Mouse (Mus musculus): ENCODE measurements at regions not wholly inside any gene's neighbourhood (a gene's known extent, or its start where the extent isn't known, plus 50 kb on each side); places are given as distances from the start of the nearest gene placed in this dataset.

DNA sequence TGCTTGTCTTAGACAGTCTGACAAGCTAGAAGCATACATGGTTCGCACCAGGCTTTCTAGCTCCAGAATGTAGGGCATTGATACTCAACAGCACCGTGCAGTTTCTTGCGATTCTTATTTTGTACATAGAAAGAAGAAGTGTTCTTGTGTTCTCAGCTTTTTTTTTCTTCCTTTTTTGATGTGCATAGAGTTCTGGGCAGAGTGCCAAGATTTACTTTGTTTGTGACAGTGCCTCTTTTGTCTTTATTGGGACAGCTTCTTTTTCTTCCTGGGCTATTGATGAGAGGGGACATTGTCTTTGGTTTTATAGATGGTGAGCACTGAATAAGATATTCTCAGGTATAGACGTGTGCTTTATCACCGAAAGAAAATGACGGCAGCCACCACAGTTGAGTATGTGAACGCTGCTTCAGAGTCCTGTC, 945.0 kb downstream of the Stpg2 start:
- in situ Hi-C loops (cut with MboI; ENCODE audit: unreplicated experiment in 2 of 2), result no loop called here

DNA sequence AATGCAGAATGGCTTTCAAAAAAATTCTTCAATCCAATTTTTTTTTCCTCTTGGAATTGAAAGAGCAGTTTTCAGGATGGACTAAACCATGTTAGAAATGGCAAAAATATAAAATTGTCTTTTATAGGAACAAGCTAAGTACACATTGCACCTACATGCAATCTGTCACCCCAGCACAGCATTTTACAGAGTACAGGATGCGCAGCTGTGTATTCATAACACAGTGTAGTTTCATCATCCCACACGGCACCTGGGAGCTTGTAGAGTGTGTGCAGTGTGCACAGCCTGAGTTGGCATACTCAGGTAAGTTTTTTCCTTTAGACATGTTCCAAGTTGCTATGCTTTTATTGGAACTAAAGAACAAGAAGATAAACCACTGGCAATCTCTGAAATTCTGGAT, 974.0 kb downstream of the Stpg2 start:
- in situ Hi-C loops (cut with MboI; ENCODE audit: unreplicated experiment in 2 of 2), result no loop called here

GRCm38 (mm10) chr3:140182690-140183089, 977.2 kb downstream of the Stpg2 start:
- in situ Hi-C loops (cut with MboI; ENCODE audit: unreplicated experiment in 2 of 2), result no loop called here

DNA sequence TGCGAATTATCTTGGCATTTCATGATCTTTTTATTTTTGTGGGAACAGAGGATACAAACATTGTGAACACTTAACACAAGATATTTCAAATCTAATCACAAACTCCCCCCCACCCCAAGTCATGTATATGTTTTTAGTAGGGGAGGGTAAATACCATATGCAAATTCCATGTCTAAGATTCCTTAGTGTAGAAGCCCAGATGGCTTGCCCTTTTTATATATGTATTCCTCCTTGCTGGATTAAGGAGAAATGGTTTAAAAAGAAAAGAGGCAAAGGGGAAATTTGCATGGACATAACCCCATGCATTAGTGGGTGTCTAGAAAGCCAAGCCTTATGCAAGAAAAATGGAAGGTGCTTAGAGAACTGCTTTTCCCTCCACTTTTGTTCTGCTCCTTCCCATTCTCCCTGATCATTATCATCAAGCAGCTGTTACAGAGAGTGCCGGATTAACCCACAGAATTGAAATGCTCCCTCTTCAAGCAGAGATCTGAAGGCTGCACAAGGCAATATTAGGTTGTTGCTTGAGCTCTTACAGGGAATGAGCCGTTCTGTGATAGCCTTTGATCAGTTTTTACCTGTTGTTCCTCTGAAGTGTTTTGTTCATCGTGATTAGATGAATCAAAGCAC, 979.5 kb downstream of the Stpg2 start:
- in situ Hi-C loops (cut with MboI; ENCODE audit: unreplicated experiment in 2 of 2), result no loop called here

DNA sequence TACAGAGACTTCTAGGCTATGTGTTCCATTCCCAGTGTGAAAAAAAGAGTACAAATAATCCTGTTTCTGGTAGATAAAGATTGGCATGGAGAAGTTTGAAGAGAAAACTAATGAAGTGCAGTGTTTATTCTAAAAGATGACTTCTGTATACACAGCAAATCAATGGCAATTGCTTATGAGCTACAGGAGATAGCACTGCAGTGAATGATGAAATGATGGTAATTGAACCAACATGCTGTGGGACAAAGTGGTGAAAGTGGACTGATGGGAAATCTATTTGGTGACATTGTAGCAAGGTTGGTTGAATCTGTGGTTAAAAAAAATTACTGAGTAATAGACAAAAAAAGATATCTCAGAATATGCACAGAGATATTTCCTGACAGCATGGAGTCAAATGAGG, 1000.4 kb downstream of the Stpg2 start:
- in situ Hi-C loops (cut with MboI; ENCODE audit: unreplicated experiment in 2 of 2), result no loop called here

DNA sequence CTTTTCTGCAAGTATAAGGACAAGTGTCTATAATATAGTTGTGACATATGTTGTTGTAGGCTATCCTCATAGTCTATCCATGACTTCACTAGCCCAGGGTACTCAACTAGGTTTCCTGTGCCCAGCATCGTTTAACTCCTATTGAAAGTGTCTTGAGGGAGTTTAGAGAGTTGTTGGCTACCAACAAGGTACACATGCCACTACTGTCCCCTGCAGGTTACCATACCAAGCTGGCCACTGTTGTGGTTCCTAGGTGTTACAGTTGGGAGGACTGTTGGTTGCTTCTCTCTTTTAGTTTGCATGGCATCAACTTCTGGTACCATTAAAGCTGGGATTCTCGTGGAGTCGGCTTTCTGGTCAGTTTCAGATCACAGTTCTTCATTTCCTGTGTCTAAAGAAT, 990.7 kb downstream of the Pdha2 start:
- in situ Hi-C loops (cut with MboI; ENCODE audit: unreplicated experiment in 2 of 2), result no loop called here

- in situ Hi-C loops (cut with MboI; ENCODE audit: unreplicated experiment in 2 of 2), result loop anchor here in 1 of 2 experiments (25.0 kb wide), 1 partner anchor 943 kb away; no protein-coding TSS in a partner anchor
Measured at GRCm38 (mm10) chr3:140230712-140231111, 981.4 kb downstream of the Pdha2 start.

- in situ Hi-C loops (cut with MboI; ENCODE audit: unreplicated experiment in 2 of 2), result loop anchor here in 1 of 2 experiments (25.0 kb wide), 1 partner anchor 946 kb away; no protein-coding TSS in a partner anchor
Measured at GRCm38 (mm10) chr3:140233144-140233543, 979.0 kb downstream of the Pdha2 start.

DNA sequence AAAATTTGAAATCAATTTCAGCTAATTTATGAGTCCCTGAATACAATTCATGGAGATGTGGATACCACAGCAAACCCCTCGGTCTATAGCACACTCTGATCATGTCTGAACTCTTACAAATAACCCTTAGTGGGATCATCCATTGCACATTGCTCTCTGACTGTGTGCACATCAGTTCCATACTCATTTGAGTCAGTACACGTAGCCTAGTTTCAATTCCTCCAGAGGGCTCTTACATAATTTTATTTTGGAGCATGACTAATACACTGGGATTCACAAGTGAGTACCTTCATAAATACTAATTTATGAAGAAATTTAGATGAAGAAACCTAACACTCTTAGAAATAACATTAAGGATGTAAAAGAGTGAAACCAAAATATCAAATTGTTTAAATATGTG, 978.3 kb downstream of the Pdha2 start:
- in situ Hi-C loops (cut with MboI; ENCODE audit: unreplicated experiment in 2 of 2), result loop anchor here in 1 of 2 experiments (25.0 kb wide), 1 partner anchor 947 kb away; no protein-coding TSS in a partner anchor

DNA sequence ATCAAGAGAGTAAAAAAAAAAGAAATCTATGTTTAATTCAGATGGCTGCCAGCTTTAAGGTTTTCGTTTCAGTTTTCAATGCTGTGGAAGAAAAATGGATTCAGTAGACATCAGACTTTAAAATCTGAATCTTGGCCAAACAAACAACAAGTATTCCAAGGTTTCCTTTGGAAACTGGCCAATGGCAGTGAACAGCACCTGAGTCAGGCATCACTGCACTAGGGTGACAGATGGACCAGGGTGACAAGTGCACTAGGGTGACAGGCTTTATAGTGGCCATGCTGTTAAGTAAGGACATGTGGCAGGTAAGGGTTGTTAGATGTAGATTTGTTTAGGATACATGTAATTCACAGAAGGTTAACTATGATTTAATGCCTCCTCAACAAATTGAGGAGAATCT, 972.9 kb downstream of the Pdha2 start:
- in situ Hi-C loops (cut with MboI; ENCODE audit: unreplicated experiment in 2 of 2), result loop anchor here in 1 of 2 experiments (25.0 kb wide), 1 partner anchor 952 kb away; no protein-coding TSS in a partner anchor
